Mouse (Mus musculus): Measurements from ENCODE around the gene Rdh1.

DNA sequence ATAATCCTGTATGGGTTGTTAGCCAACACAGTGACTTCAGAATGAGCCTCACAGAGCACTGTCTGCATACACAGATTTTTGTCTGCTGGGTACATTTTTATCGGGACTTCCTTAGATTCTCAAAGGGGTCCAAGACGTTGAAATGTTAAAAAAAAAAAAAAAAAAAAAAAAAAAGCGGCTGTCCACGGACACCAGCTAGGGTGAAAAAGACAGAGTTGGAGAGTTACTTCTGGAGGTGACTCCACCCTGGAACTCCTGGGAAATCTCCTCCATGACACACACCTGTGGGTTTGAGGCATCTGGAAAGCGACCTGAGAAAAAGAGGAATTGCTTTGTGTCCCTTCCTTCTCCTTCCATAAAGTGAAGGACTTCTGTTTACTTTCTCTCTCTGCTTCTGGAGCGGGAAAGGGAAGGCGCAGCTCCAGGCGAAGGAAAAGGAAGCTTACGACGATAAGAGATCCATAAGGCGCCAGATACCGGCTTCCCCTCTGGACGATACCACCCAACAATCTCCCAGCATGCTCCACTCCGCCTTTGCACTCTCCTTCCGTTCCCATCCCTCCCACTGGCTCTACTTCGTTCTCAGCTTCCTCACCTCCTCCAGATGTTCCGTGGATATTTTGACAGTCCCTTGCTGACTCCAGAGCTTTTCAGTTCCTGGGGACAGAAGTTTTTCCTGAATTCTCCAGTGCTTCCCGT is 3.6 kb upstream of the Rdh1 start:
- TF ChIP-seq CTCF (IDR thresholded peaks at IDR 0.05) (no peak), EP300 (IDR thresholded peaks at IDR 0.05; ENCODE audit: insufficient read depth, low read depth, low read length) (peak; percentile 64; the same call in 1 of the 2 replicates), POLR2A (IDR thresholded peaks at IDR 0.05; ENCODE audit: insufficient read depth, low read depth, low read length) (peak; percentile 67; the same call in 1 of the 2 replicates)

Data from heart, adult 2 months (tissue).